Mouse (Mus musculus) liver, adult 2 months (tissue): ENCODE data around the gene Cnot6l.

Experiments
- CTCF ChIP-seq: fragments of 200-500 bp; IDR thresholded peaks from 2 replicates; pipeline ENCODE4 v1.5.1; 2011; ENCODE audit warnings: low read depth, low read length, control low read depth
- POLR2A ChIP-seq: fragments of 200-500 bp; IDR thresholded peaks from 2 replicates; pipeline ENCODE4 v1.6.1; 2011; ENCODE audit warnings: low read length, control low read depth; ENCODE audit not compliant: insufficient read depth; ENCODE audit errors: extremely low read depth

DNA sequence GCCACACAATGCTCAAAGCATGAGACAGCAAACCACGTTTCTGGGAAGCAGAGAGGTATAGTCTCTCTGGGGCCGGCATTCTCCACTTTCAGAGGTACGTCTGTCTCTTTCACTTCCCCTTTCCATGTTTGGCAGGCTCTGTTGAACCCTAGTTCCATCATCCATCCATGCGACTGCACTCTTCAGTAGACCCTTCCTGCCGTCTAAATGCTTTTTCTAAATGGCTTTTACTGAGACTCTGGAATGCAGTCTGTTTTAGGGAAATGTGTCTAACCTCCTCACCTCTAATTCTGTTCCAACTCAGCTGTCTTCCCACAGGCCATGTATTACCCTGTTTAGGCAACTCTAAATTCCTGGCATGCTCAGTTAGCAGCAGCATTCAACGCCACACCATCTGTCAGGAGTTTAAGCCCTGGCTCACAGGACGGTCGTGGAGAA lies 126.3 kb downstream of the Cnot6l start:
- no peak for TF ChIP-seq POLR2A
- no peak for TF ChIP-seq CTCF
